Mouse (Mus musculus): ENCODE results near the gene Gm17334.

- TF ChIP-seq CTCF (IDR thresholded peaks at IDR 0.05; ENCODE audit: extremely low read depth, insufficient read depth, insufficient read length, insufficient replicate concordance) (no peak), POLR2A (IDR thresholded peaks at IDR 0.05; ENCODE audit: low read depth, low read length) (no peak)
These were observed 1.8 kb upstream of the Gm17334 start for GRCm38 (mm10) chr11:53774659-53775255.
